Mouse (Mus musculus): Measurements from ENCODE around the gene Vps53. TPM values are rescaled to one million over a fixed set of nuclear protein-coding genes. Genes with fewer than 3 reads are reported as not detected.

The Vps53 gene
- total RNA-seq, 2 experiments from 2014 or later, result 90.3 to 94.4 TPM

GRCm38 (mm10) chr11:76122571-76122970 lies 56.9 kb downstream of the Vps53 start:
- no peak for DNase-seq (ENCODE audit: extremely low spot score in 1 of 2, low spot score in 1 of 2)

- DNase-seq (ENCODE audit: extremely low spot score in 1 of 2, low spot score in 1 of 2), result no peak
Measured at GRCm38 (mm10) chr11:76121086-76121485, 58.4 kb downstream of the Vps53 start.

GRCm38 (mm10) chr11:76120407-76120901 lies 59.0 kb downstream of the Vps53 start:
- DNase-seq (ENCODE audit: extremely low spot score in 1 of 2, low spot score in 1 of 2), result peak; percentile 26 to 49

- DNase-seq (ENCODE audit: extremely low spot score in 1 of 2, low spot score in 1 of 2), result no peak
Measured at GRCm38 (mm10) chr11:76110416-76110815, 69.0 kb downstream of the Vps53 start.

- DNase-seq (ENCODE audit: extremely low spot score in 1 of 2, low spot score in 1 of 2), result no peak
Measured at GRCm38 (mm10) chr11:76106551-76107496, 72.6 kb downstream of the Vps53 start.

- no peak for DNase-seq (ENCODE audit: extremely low spot score in 1 of 2, low spot score in 1 of 2)
Measured at GRCm38 (mm10) chr11:76101154-76101553, 78.3 kb downstream of the Vps53 start.

- no peak for DNase-seq (ENCODE audit: extremely low spot score in 1 of 2, low spot score in 1 of 2)
Measured at GRCm38 (mm10) chr11:76099193-76099975, 80.1 kb downstream of the Vps53 start.

- DNase-seq (ENCODE audit: extremely low spot score in 1 of 2, low spot score in 1 of 2), result no peak
Measured at GRCm38 (mm10) chr11:76093610-76094009, 85.8 kb downstream of the Vps53 start.

- no peak for DNase-seq (ENCODE audit: extremely low spot score in 1 of 2, low spot score in 1 of 2)
Measured at GRCm38 (mm10) chr11:76089776-76090175, 89.7 kb downstream of the Vps53 start.

- no peak for DNase-seq (ENCODE audit: extremely low spot score in 1 of 2, low spot score in 1 of 2)
Measured at GRCm38 (mm10) chr11:76088506-76088905, 90.9 kb downstream of the Vps53 start.

GRCm38 (mm10) chr11:76085898-76086591 lies 93.4 kb downstream of the Vps53 start:
- peak in 1 of 2 experiments; percentile 58 for DNase-seq (ENCODE audit: extremely low spot score in 1 of 2, low spot score in 1 of 2)

- no peak for DNase-seq (ENCODE audit: extremely low spot score in 1 of 2, low spot score in 1 of 2)
Measured at GRCm38 (mm10) chr11:76084943-76085342, 94.5 kb downstream of the Vps53 start.

- no peak for DNase-seq (ENCODE audit: extremely low spot score in 1 of 2, low spot score in 1 of 2)
Measured at GRCm38 (mm10) chr11:76083941-76084367, 95.5 kb downstream of the Vps53 start.

- no peak for DNase-seq (ENCODE audit: extremely low spot score in 1 of 2, low spot score in 1 of 2)
Measured at GRCm38 (mm10) chr11:76081048-76081640, 98.3 kb downstream of the Vps53 start.

- DNase-seq (ENCODE audit: extremely low spot score in 1 of 2, low spot score in 1 of 2), result no peak
Measured at GRCm38 (mm10) chr11:76080293-76080692, 99.2 kb downstream of the Vps53 start.

- DNase-seq (ENCODE audit: extremely low spot score in 1 of 2, low spot score in 1 of 2), result no peak
Measured at GRCm38 (mm10) chr11:76077341-76077740, 102.1 kb downstream of the Vps53 start.

GRCm38 (mm10) chr11:76074296-76075093 lies 105.0 kb downstream of the Vps53 start:
- no peak for DNase-seq (ENCODE audit: extremely low spot score in 1 of 2, low spot score in 1 of 2)

- no peak for DNase-seq (ENCODE audit: extremely low spot score in 1 of 2, low spot score in 1 of 2)
Measured at GRCm38 (mm10) chr11:76069816-76070215, 109.6 kb downstream of the Vps53 start.

- DNase-seq (ENCODE audit: extremely low spot score in 1 of 2, low spot score in 1 of 2), result no peak
Measured at GRCm38 (mm10) chr11:76066563-76067156, 112.8 kb downstream of the Vps53 start.
